Mouse (Mus musculus) adrenal gland, adult 2 months (tissue): ENCODE results near the gene Coq10b. TPM values are rescaled to one million over a fixed set of nuclear protein-coding genes. Genes with fewer than 3 reads are reported as not detected.
"Not testable (repeated sequence)": the region's sequence is repeated elsewhere in the genome, so short reads cannot be mapped to it uniquely, and the experiment has no call there.

Experiments used
- DNase-seq: peaks from one replicate; pipeline ENCODE4 v3.0.0; 2021
- polyA plus RNA-seq: library from polyadenylated mRNA; depleted of rRNA; stranded (reverse); fragments of >200 nt; gene quantifications from 2 replicates; pipeline ENCODE4 v1.2.3, GENCODE M21; 2012
- total RNA-seq, 2 experiments: library from RNA; stranded (reverse); gene quantifications; 2 replicates each; pipeline ENCODE4 v1.2.3; 2021

Gene Coq10b
- total and polyA plus RNA-seq, 3 experiments = 24.4 to 135 (median 89.5) TPM

GRCm38 (mm10) chr1:55055322-55056115 is 2.9 kb downstream of the Coq10b start:
- DNase-seq = no peak

- not testable (repeated sequence) for DNase-seq
These were observed 5.8 kb downstream of the Coq10b start for GRCm38 (mm10) chr1:55058383-55058782.

GRCm38 (mm10) chr1:55061099-55061498 is 8.5 kb downstream of the Coq10b start:
- no peak for DNase-seq

- DNase-seq = no peak
These were observed 9.2 kb downstream of the Coq10b start for GRCm38 (mm10) chr1:55061772-55062171.

GRCm38 (mm10) chr1:55072328-55072727 is 19.8 kb downstream of the Coq10b start:
- not testable (repeated sequence) for DNase-seq

GRCm38 (mm10) chr1:55074757-55075156 is 22.2 kb downstream of the Coq10b start:
- DNase-seq = no peak

GRCm38 (mm10) chr1:55075652-55076394 is 23.3 kb downstream of the Coq10b start:
- DNase-seq = no peak

GRCm38 (mm10) chr1:55076395-55076743 is 23.8 kb downstream of the Coq10b start:
- no peak for DNase-seq

- DNase-seq = no peak
These were observed 24.4 kb downstream of the Coq10b start for GRCm38 (mm10) chr1:55076849-55077516.

- no peak for DNase-seq
These were observed 27.1 kb downstream of the Coq10b start for GRCm38 (mm10) chr1:55079677-55080076.

- DNase-seq = no peak
These were observed 29.5 kb downstream of the Coq10b start for GRCm38 (mm10) chr1:55082106-55082505.

GRCm38 (mm10) chr1:55085781-55086366 is 33.3 kb downstream of the Coq10b start:
- DNase-seq = peak; percentile 39

GRCm38 (mm10) chr1:55086868-55087400 is 34.4 kb downstream of the Coq10b start:
- peak; percentile 69 for DNase-seq

GRCm38 (mm10) chr1:55087401-55087904 is 34.9 kb downstream of the Coq10b start:
- no peak for DNase-seq

- DNase-seq = peak; percentile 99
These were observed 35.5 kb downstream of the Coq10b start, which contains the start of the genes Hspe1 and Hspd1 for GRCm38 (mm10) chr1:55087932-55088610. Hspe1 (plus strand) TSS chr1:55088132. Hspd1 (minus strand) TSS chr1:55088243.

GRCm38 (mm10) chr1:55088611-55089497 is 36.3 kb downstream of the Coq10b start:
- DNase-seq = no peak

GRCm38 (mm10) chr1:55089498-55090064 is 37.0 kb downstream of the Coq10b start:
- peak; percentile 54 for DNase-seq

GRCm38 (mm10) chr1:55092056-55092455 is 39.5 kb downstream of the Coq10b start:
- peak; percentile 71 for DNase-seq

GRCm38 (mm10) chr1:55092469-55092868 is 39.9 kb downstream of the Coq10b start:
- DNase-seq = no peak
